Mouse (Mus musculus) limb, embryonic 11.5 days (tissue): ENCODE data around the gene Kcnj12. TPM values are rescaled to one million over a fixed set of nuclear protein-coding genes. Genes with fewer than 3 reads are reported as not detected.
A peak's percentile ranks its signal among the peaks of the same experiment; 100 is the strongest.

Experiments
- ATAC-seq: fragments of 200-750 bp; cut with Nextera tagmentation; 2 replicates; pipeline ENCODE4 v1.8.0; 2017; ENCODE audit warnings: low read depth; ENCODE audit not compliant: insufficient number of reproducible peaks, low FRiP score, low TSS enrichment
- DNase-seq: peaks from one replicate; pipeline ENCODE4 v3.0.0-alpha.2; 2015; ENCODE audit warnings: low spot score
- H3K27ac ChIP-seq: fragments of 300-500 bp; sonication (generic); replicated peaks from 2 replicates; pipeline ENCODE4 v1.5.1; 2014; ENCODE audit warnings: low read depth, mild to moderate bottlenecking, low read length
- H3K27me3 ChIP-seq: fragments of 300-500 bp; sonication (generic); 2 replicates; pipeline ENCODE4 v1.6.1; 2014; ENCODE audit warnings: mild to moderate bottlenecking, low read length, mixed read lengths; ENCODE audit not compliant: control insufficient read depth, insufficient read depth
- H3K36me3 ChIP-seq: fragments of 300-500 bp; sonication (generic); 2 replicates; pipeline ENCODE4 v1.6.1; 2014; ENCODE audit warnings: mild to moderate bottlenecking, low read length, moderate library complexity, mixed read lengths; ENCODE audit not compliant: control insufficient read depth, insufficient read depth
- H3K4me1 ChIP-seq: fragments of 300-500 bp; sonication (generic); 2 replicates; pipeline ENCODE4 v1.6.1; 2014; ENCODE audit warnings: low read length, mixed read lengths; ENCODE audit not compliant: control insufficient read depth, insufficient read depth
- H3K4me2 ChIP-seq: fragments of 300-500 bp; sonication (generic); 2 replicates; pipeline ENCODE4 v1.6.1; 2014; ENCODE audit warnings: low read depth, mild to moderate bottlenecking, moderate library complexity; ENCODE audit not compliant: severe bottlenecking
- H3K4me3 ChIP-seq: fragments of 300-500 bp; sonication (generic); 2 replicates; pipeline ENCODE4 v1.5.1; 2014; ENCODE audit warnings: low read depth, low read length
- H3K9ac ChIP-seq: fragments of 300-500 bp; sonication (generic); 2 replicates; pipeline ENCODE4 v1.6.1; 2014; ENCODE audit warnings: mild to moderate bottlenecking, low read length
- H3K9me3 ChIP-seq: fragments of 300-500 bp; sonication (generic); 2 replicates; pipeline ENCODE4 v1.6.1; 2016; ENCODE audit warnings: low read length; ENCODE audit not compliant: control insufficient read depth
- WGBS: fragments of 180-500 bp; shearing (Covaris S2); extraction: QIAGEN DNeasy Blood & Tissue Kit; methylation state at CpG from one replicate; pipeline ENCODE4 v1.1.7; 2014; 5-methylcytosine and 5-hydroxymethylcytosine counted together
- polyA plus RNA-seq: library from polyadenylated mRNA; unstranded; fragments of >200 nt; fragmentation: Nextera tagmentation; extraction: Ambion mirVana; gene quantifications from 2 replicates; pipeline ENCODE4 v1.2.1, GENCODE M21; 2014

Gene Kcnj12
- 0.08 TPM in 1 of 2 replicates, not detected in the other for polyA plus RNA-seq

- Histone ChIP-seq H3K9me3 (no peaks in the 10 kb centered on the region), H3K4me1 (peaks cover 10% of the 10 kb centered on the region; the same call in 1 of the 2 replicates), H3K27ac (no peak within 1 kb of the TSS), H3K27me3 (peaks cover 49% of the 10 kb centered on the region), H3K36me3 (no peaks in the 10 kb centered on the region), H3K9ac (peak within 1 kb of the TSS; percentile 22; the same call in 1 of the 2 replicates), H3K4me3 (peak within 1 kb of the TSS; percentile 60), H3K4me2 (peak within 1 kb of the TSS; percentile 99)
- DNase-seq (no peak), ATAC-seq (no peak)
- under 1% methylated on average over 81 of the region's 81 CpGs for WGBS
Observed at GRCm38 (mm10) chr11:61022550-61023391, at the start of gene Kcnj12. Gene Kcnj12 (plus strand): TSS chr11:61022564.

- WGBS: 80% methylated on average over 11 of the region's 11 CpGs
- no peak overlapping the region for H3K4me3 ChIP-seq
- H3K4me2 ChIP-seq: no peak overlapping the region
- ATAC-seq (no peak), DNase-seq (no peak)
- H3K27me3 ChIP-seq: no peaks in the 10 kb centered on the region
- no peaks in the 10 kb centered on the region for H3K4me1 ChIP-seq
- no peaks in the 10 kb centered on the region for H3K36me3 ChIP-seq
- no peak overlapping the region for H3K27ac ChIP-seq
- no peaks in the 10 kb centered on the region for H3K9me3 ChIP-seq
- H3K9ac ChIP-seq: no peak overlapping the region
Observed at GRCm38 (mm10) chr11:60975097-60975496, 47.3 kb upstream of the Kcnj12 start.

- Histone ChIP-seq H3K4me2 (no peak overlapping the region), H3K36me3 (no peaks in the 10 kb centered on the region), H3K9me3 (no peaks in the 10 kb centered on the region), H3K4me1 (no peaks in the 10 kb centered on the region), H3K27ac (no peak overlapping the region), H3K4me3 (no peak overlapping the region), H3K9ac (no peak overlapping the region), H3K27me3 (no peaks in the 10 kb centered on the region)
- DNase-seq (no peak), ATAC-seq (no peak)
- WGBS: 61% methylated on average over 2 of the region's 2 CpGs
Observed at GRCm38 (mm10) chr11:60976234-60976633, 46.1 kb upstream of the Kcnj12 start.

DNA sequence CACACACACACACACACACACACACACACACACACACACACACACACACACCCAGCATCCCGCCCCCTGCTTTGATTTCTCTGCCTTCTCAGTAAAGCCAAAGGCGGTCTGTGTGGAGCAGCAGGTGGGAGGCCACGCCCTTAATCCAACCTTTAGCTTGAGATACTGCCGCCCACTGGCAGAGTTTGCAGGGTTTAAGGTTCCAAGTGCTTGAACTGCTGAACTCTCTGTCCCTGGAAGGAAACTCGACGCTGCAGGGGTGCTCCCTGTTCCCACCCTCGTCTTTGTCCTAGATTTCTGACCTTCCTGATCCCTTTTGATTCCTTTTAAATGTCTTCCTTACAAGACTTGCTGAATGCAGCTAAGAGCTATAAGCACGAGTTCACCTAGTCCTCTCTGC lies 45.6 kb upstream of the Kcnj12 start:
- 18% methylated on average over 8 of the region's 8 CpGs for WGBS
- Histone ChIP-seq H3K36me3 (no peaks in the 10 kb centered on the region), H3K27ac (no peak overlapping the region), H3K4me3 (no peak overlapping the region), H3K4me2 (no peak overlapping the region), H3K27me3 (no peaks in the 10 kb centered on the region), H3K4me1 (no peaks in the 10 kb centered on the region), H3K9me3 (no peaks in the 10 kb centered on the region), H3K9ac (no peak overlapping the region)
- ATAC-seq (no peak), DNase-seq (peak; percentile 33)

DNA sequence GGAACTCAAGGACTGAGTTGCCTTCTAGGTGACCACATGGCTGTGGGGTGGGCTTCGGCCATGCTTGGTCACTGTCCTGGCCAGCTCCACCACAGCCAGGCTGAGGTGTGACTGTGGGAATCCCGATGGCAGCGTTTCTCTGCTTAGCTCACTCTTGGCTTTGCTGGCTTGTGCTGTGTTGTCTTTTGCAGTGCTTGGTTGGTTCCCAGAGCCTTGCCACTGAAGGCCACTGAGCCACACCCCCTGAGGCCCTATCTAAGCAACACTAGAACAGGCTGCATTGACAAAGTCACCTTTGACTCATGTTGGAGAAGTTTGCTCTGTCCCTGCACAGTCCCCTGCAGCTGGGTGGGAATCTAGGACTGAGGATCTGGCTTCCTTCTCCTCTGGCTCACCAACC lies 45.2 kb upstream of the Kcnj12 start:
- Histone ChIP-seq H3K9me3 (no peaks in the 10 kb centered on the region), H3K4me2 (no peak overlapping the region), H3K36me3 (no peaks in the 10 kb centered on the region), H3K4me3 (no peak overlapping the region), H3K27ac (no peak overlapping the region), H3K27me3 (no peaks in the 10 kb centered on the region), H3K4me1 (no peaks in the 10 kb centered on the region), H3K9ac (no peak overlapping the region)
- DNase-seq (no peak), ATAC-seq (no peak)
- WGBS: 58% methylated on average over 3 of the region's 3 CpGs

GRCm38 (mm10) chr11:60978658-60979057 lies 43.7 kb upstream of the Kcnj12 start:
- no peak overlapping the region for H3K4me2 ChIP-seq
- H3K9me3 ChIP-seq: no peaks in the 10 kb centered on the region
- no peaks in the 10 kb centered on the region for H3K27me3 ChIP-seq
- no peak overlapping the region for H3K4me3 ChIP-seq
- no peak overlapping the region for H3K9ac ChIP-seq
- ATAC-seq (no peak), DNase-seq (no peak)
- no peak overlapping the region for H3K27ac ChIP-seq
- H3K4me1 ChIP-seq: no peaks in the 10 kb centered on the region
- no peaks in the 10 kb centered on the region for H3K36me3 ChIP-seq
- whole genome bisulfite sequencing: 65% methylated on average over 2 of the region's 2 CpGs

DNA sequence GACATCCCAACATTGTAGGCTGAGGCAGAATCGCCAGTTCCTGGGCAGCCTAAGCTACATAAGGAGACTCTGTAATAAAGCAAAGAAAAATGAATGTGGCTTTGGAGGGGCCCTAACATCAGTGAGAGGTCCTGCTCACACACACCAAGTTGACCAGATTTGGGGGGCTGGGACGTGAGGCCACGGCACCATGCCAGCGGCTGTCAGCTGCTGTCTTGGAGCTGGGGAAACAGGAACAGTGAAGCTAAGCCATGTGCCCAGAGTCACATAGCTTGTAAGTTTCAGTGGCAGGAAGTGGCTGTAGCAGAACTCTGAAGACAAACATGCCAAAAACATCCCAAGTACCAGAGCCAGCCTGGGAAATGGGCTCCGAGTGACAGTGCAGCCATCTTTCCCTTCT lies 42.6 kb upstream of the Kcnj12 start:
- no peak overlapping the region for H3K27ac ChIP-seq
- DNase-seq: no peak
- WGBS: 89% methylated on average over 5 of the region's 5 CpGs
- H3K4me2 ChIP-seq: no peak overlapping the region
- no peaks in the 10 kb centered on the region for H3K4me1 ChIP-seq
- ATAC-seq: no peak
- no peaks in the 10 kb centered on the region for H3K27me3 ChIP-seq
- H3K9me3 ChIP-seq: no peaks in the 10 kb centered on the region
- H3K36me3 ChIP-seq: no peaks in the 10 kb centered on the region
- no peak overlapping the region for H3K4me3 ChIP-seq
- H3K9ac ChIP-seq: no peak overlapping the region

DNA sequence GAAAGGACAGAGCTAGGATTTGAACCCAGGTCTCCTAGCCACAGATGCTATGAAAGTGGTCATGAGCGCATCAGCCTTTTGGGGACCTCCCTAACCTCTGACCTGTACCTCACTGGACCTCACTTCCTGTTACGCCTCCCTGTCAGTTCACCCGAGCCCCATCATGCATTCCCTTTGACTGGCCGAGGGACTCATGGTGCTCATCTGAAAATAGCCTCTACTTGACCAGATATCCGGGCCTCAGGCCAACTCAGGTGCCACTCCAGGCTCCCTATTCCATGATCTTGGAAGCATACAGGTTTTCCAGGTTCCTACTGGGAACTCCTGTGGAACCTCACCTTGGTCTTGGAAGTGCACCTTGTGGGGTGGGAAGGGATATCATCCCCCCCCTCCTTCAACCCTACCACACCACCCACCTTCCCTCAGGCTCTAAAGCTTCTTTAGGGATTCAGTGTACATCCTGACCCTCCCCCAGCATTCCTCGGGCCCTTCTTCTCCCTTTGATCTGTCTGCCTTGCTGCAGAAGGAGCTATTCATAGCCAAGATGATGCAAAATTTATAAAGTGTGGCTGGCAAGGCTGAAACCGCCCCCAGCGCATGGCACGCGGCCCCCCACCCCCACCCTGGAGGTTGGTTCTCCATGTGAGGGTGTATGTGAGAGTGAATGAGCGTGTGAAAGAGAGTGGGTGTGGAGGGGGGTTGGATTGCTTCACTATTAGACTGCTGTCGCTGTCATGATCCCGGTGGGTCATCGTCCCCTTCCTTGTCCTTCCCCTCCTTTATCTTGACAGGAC lies 40.5 kb upstream of the Kcnj12 start:
- DNase-seq (no peak), ATAC-seq (no peak)
- Histone ChIP-seq H3K4me1 (no peaks in the 10 kb centered on the region), H3K9ac (no peak overlapping the region), H3K9me3 (no peaks in the 10 kb centered on the region), H3K27ac (no peak overlapping the region), H3K4me3 (no peak overlapping the region), H3K27me3 (no peaks in the 10 kb centered on the region), H3K4me2 (no peak overlapping the region), H3K36me3 (no peaks in the 10 kb centered on the region)
- WGBS: 69% methylated on average over 14 of the region's 14 CpGs
